Mouse (Mus musculus) lung, adult 2 months (tissue): ENCODE measurements around the gene Ooep. TPM values are rescaled to one million over a fixed set of nuclear protein-coding genes. Genes with fewer than 3 reads are reported as not detected.

Experiments used
- polyA plus RNA-seq: library from polyadenylated mRNA; depleted of rRNA; stranded (reverse); fragments of >200 nt; gene quantifications from 2 replicates; pipeline ENCODE4 v1.2.3, GENCODE M21; 2012; rRNA removed

The Ooep gene
- polyA plus RNA-seq, 1 experiment, result 0.37 TPM

Other genes with a start within 250 kb of the Ooep start
- 29.2 and 85.9 TPM in 2 replicates for gene Gsta4, start 196.0 kb downstream of the Ooep start, polyA plus RNA-seq
- 0.27 and 1.7 TPM in 2 replicates for gene Gsta1, start 148.1 kb downstream of the Ooep start, polyA plus RNA-seq
- 1.4 TPM in 1 of 2 replicates, not detected in the other for gene Gm3776, start 121.6 kb downstream of the Ooep start, polyA plus RNA-seq
- gene Gm10639, start 88.8 kb downstream of the Ooep start, polyA plus RNA-seq, result not detected in 2 replicates
- gene Omt2a, start 63.9 kb downstream of the Ooep start, polyA plus RNA-seq, result not detected in 2 replicates
- gene Omt2b, start 51.1 kb downstream of the Ooep start, polyA plus RNA-seq, result not detected in 2 replicates
- 1.9 and 5.0 TPM in 2 replicates for gene Gsta2, start 22.9 kb downstream of the Ooep start, polyA plus RNA-seq
- 0.22 TPM in 1 of 2 replicates, not detected in the other for gene Dppa5a, start 10.5 kb downstream of the Ooep start, polyA plus RNA-seq
- 0.05 and 0.06 TPM in 2 replicates for gene Ddx43, start 17.1 kb upstream of the Ooep start, polyA plus RNA-seq
- 0.83 and 0.98 TPM in 2 replicates for gene Cgas, start 64.5 kb upstream of the Ooep start, polyA plus RNA-seq
- gene Mto1, start 69.5 kb upstream of the Ooep start, polyA plus RNA-seq, result 9.9 and 10.3 TPM in 2 replicates
- 0.17 TPM in 1 of 2 replicates, not detected in the other for gene Gm17324, start 70.1 kb upstream of the Ooep start, polyA plus RNA-seq
- gene Eef1a1, start 110.4 kb upstream of the Ooep start, polyA plus RNA-seq, result 2,131 and 3,172 TPM in 2 replicates
- gene Slc17a5, start 209.3 kb upstream of the Ooep start, polyA plus RNA-seq, result 11.4 and 12.4 TPM in 2 replicates
- gene Cd109, start 236.8 kb upstream of the Ooep start, polyA plus RNA-seq, result 0.42 and 1.6 TPM in 2 replicates